Mouse (Mus musculus) lung, adult 18-20 months (tissue): ENCODE data around the gene Bsn.

Experiments used
- DNase-seq, 2 experiments: peaks; one replicate each; pipeline ENCODE4 v3.0.0; 2022; ENCODE audit warnings: mixed read lengths in 2 of 2

The Bsn gene

DNA sequence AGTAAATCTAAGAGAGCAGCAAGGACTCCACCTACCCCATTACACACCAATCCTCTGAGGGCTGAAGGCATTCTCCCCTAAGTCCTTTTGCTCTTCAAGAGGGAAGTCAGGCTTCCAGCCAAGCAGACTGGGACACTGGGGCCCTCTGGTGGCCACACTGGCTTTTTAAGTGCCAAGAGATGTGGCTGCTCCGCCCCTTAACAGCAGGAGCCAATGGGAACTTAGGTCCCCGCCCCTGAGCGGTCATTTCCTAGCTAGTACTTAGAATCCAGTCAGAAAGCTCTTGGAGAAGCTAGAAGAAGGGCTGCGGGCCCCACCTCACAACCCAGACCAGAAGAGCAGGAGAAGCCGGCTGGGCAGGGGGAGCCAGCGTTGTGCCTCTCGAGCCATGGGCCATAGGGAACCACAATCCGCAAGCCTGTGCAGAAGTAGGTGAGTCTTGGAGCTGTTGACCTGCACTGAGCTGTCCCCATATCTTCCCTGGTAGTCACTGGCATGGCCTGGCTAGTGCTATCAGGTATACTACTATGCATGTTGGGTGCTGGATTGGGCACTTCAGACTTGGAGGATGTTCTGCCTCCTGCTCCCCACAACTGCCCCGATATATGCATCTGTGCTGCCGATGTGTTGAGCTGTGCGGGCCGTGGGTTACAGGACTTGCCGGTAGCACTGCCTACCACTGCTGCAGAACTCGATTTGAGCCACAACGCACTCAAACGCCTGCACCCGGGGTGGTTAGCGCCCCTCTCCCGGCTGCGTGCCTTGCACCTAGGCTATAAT is 137.1 kb downstream of the Bsn start, which contains the start of gene Amigo3:
Gene Amigo3, plus strand, starts transcription at position 275 of the 780 bp plus-strand sequence.
- DNase-seq = peak; percentile 97 to 98

- DNase-seq = no peak
Observed at GRCm38 (mm10) chr9:108052411-108052810, 137.8 kb downstream of the Bsn start.

DNA sequence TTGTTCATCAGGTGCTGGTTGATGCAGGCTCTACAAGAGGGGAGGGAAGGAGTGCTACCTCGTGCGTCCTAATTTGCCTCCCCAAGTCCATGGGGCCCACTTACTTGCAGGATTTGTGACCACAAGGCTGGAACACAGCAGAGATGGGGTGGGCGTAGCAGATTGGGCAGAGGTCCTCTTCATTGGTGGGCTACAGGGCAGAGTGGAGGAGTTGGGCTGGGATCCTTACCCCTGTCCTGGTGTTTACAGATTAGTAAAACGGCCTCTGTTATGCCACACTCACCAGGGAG is 138.3 kb downstream of the Bsn start:
- no peak for DNase-seq

DNA sequence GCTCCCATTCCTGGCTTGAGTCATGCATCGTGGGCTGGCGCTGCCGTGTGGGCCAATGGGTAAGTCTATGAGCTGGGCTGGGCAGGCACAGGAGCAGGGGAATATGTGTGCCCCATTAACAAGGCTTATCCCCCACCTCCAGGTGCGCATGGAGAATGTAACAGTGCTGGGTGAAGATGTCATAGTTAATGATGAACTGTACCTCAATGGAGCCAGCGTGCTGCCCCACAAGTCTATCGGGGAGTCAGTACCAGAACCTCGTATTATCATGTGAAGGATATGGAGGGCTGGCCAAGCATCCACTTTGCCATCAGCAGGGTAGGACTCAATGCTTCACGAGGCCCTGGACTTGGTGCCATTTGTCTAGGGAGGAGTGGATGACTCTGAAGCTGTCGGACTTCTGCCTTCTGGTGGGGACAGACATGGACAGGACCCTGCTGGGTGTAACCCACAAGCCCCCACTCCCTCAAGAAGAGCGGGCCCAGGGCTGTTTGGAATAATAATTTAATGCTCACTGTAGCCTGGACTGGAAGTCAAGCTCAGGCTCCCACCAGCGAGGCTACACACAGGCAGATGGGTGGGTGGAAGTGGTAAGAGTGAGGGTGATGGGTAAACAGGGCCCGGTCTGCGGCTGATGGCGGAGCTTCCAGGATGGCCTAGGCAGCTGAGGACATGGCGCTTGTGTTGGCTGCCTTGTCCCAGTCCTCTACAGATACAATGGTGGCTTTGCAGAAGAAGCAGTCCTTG is 138.8 kb downstream of the Bsn start:
- DNase-seq = no peak

GRCm38 (mm10) chr9:108049561-108050251 is 140.5 kb downstream of the Bsn start:
- no peak for DNase-seq

DNA sequence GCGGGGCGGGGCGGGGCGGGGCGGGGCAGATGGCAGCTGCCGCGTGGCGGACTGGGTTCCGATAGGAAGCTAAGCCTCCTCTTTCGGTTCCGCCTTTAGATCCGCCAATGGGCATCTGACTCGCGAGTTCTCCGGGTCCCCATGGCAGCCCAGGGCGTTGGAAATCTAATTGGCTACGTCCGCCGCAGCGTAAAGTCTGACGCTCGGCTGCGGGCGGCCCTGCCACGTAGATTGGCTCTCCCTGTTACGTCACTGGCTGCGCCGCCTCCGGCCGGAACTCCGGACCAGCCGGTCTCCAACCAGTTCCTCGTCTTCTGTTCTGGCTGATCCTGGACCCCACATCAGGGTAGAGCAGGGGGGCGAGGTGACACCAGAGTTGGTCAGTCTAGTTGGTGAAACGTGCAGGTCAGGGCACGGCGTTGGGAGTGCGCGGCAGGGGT is 141.1 kb downstream of the Bsn start, which contains the start of gene Gmppb:
Gene Gmppb, plus strand, starts transcription at position 227 of the 440 bp plus-strand sequence.
- peak; percentile 98 for DNase-seq

- no peak for DNase-seq
Observed at GRCm38 (mm10) chr9:108048566-108048955, 141.6 kb downstream of the Bsn start.

DNA sequence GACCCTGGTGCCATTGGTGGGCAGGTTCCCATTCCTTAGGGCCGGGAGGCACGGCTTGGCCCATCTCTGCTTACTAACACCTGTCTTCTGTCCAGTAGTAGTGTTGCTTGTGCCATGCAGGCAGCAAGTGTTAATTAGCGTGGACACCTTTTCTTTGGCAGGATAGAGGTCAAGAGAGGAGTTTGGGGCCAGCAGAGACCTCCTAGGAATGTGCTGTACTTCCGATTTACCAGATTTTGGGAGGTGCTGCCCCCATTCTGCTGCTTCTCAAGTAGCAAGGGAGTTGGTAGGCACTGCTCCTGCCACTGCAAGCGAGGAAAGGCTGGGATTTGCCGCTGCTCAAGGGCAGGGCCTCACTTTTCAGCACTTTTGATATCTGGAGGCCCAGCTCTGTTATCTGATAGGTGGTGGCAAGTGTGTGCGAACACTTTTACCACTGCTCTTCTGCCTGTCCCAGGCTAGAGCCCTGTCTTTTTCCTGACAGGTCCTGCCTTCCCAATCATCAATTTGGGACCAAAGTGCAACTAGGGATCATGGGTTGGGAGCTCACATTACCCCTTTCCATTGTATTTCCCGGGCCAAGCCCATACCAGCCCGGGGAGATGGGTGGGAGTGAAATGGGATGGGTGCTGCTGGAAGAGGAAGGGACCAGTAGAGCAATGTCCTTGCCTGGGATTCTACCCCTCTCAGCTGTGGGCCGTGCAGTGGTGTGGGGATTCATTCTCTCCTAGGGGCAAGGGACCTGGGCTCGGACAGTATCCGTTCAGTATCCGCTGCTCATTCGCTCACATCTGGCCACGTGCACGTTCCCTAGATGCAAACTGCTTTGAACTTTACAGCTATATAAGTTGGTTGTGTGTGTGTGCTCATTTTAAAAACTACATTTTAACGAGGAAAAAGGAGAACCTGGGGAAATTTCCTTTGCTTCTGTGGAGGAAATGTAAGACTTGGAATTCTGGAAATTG is 142.3 kb downstream of the Bsn start:
- DNase-seq = no peak

DNA sequence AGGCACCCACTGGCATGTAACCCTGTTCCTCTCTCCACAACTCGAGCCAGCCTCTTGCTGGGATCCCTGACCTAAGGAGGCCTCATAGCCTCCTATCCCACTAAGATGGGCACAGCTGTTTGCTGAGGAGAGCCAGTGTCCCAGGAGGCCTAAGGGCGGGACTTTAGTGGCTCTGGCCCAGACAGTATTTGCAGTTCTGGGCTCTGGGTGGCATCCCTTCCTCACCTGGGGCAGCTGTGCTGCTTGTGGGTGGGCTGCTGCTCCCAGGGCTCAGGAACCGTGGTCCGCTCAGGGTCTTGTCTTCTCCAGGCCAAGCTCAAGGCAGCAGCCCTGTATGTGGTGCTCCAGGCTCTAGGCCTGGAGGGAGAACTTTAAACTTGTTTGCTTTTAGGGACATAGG is 143.6 kb downstream of the Bsn start:
- no peak for DNase-seq
